In genomic region chr11:96344061-96344877, GRCm38 (mm10) we compare ENCODE assay signal across 12 mouse cellular contexts. TPM values are rescaled to one million over a fixed set of nuclear protein-coding genes. Genes with fewer than 3 reads are reported as not detected.
DNase-seq lines count a peak whose midpoint lies in the region; ATAC-seq and TF ChIP-seq lines count a peak whose summit lies in the region.
"Had no signal": no experiment of that assay in that cellular context is flagged by ENCODE, and none has a peak within 500 bp of the region (broad histone marks: within the 10 kb centered on the region; RNA-seq: fewer than 3 reads in every experiment).

No protein-coding gene starts in this region.

- TF ChIP-seq POLR2A in embryonic fibroblast, embryonic 13.5 days (IDR thresholded peaks at IDR 0.05; ENCODE audit: low read depth, low read length) = no peak

- H3K27ac ChIP-seq in lung, embryonic 14.5 days (ENCODE audit: low read depth) = peak overlapping the region; percentile 100
- H3K27ac ChIP-seq in embryonic fibroblast, embryonic 13.5 days (ENCODE audit: insufficient read depth, low read length) = peak overlapping the region; percentile 63
- H3K27ac ChIP-seq in kidney, embryonic 14.5 days (ENCODE audit: low read depth, low read length) = peak overlapping the region; percentile 100
- H3K27ac ChIP-seq in neural tube, embryonic 15.5 days (replicated peaks) = peak overlapping the region; percentile 99
- no peak overlapping the region for H3K27ac ChIP-seq in midbrain, embryonic 15.5 days
- H3K27ac ChIP-seq: macrophage had no signal

- H3K4me3 ChIP-seq in lung, embryonic 14.5 days (ENCODE audit: low read depth, low read length) = peak overlapping the region; percentile 64
- no peak overlapping the region for H3K4me3 ChIP-seq in embryonic fibroblast, embryonic 13.5 days (ENCODE audit: insufficient read depth, low read length)
- H3K4me3 ChIP-seq in kidney, embryonic 14.5 days (ENCODE audit: low read length) = peak overlapping the region; percentile 26; the same call in 1 of the 2 replicates
- H3K4me3 ChIP-seq in neural tube, embryonic 15.5 days (replicated peaks) = peak overlapping the region; percentile 44
- H3K4me3 ChIP-seq in midbrain, embryonic 15.5 days = no peak overlapping the region

- peak; percentile 71 for DNase-seq in lung, embryonic 14.5 days
- DNase-seq in lung, postnatal 25 days (ENCODE audit: low spot score) = no peak
- no peak for DNase-seq in urinary bladder, postnatal 4 days (ENCODE audit: low spot score in 2 of 2)
- no peak for DNase-seq in thymus, postnatal 10 days (ENCODE audit: low spot score in 2 of 2)
- DNase-seq: thymus, postnatal 25 days had no signal

- no peak for ATAC-seq in lung, embryonic 14.5 days (ENCODE audit: insufficient read depth)
- ATAC-seq in kidney, embryonic 14.5 days (ENCODE audit: low FRiP score, low TSS enrichment) = peak; percentile 17; the same call in 1 of the 2 replicates
- 0 out of 2 replicates have a peak, but pooled peaks have one; percentile 11 for ATAC-seq in neural tube, embryonic 15.5 days (ENCODE audit: low FRiP score)
- no peak for ATAC-seq in midbrain, embryonic 15.5 days (replicated peaks)

- H3K9me3 ChIP-seq in lung, embryonic 14.5 days (ENCODE audit: low read depth, low read length) = no peaks in the 10 kb centered on the region
- H3K9me3 ChIP-seq in kidney, embryonic 14.5 days (ENCODE audit: control insufficient read depth, low read length) = no peaks in the 10 kb centered on the region
- H3K9me3 ChIP-seq in neural tube, embryonic 15.5 days (replicated peaks) = no peaks in the 10 kb centered on the region
- no peaks in the 10 kb centered on the region for H3K9me3 ChIP-seq in midbrain, embryonic 15.5 days

- WGBS in lung, embryonic 14.5 days = 9% methylated on average over 40 of the region's 40 CpGs
- WGBS in kidney, embryonic 14.5 days = 13% methylated on average over 40 of the region's 40 CpGs
- WGBS in neural tube, embryonic 15.5 days = 7% methylated on average over 39 of the region's 40 CpGs
- WGBS in midbrain, embryonic 15.5 days = under 1% methylated on average over 37 of the region's 40 CpGs

- H3K4me2 ChIP-seq in lung, embryonic 14.5 days = peak overlapping the region; percentile 84
- H3K4me2 ChIP-seq in kidney, embryonic 14.5 days (replicated peaks; ENCODE audit: low read depth, low read length) = peak overlapping the region; percentile 73
- peak overlapping the region; percentile 87 for H3K4me2 ChIP-seq in neural tube, embryonic 15.5 days
- no peak overlapping the region for H3K4me2 ChIP-seq in midbrain, embryonic 15.5 days

- H3K27me3 ChIP-seq in lung, embryonic 14.5 days (ENCODE audit: insufficient read depth, low read length) = peaks cover 37% of the 10 kb centered on the region
- no peaks in the 10 kb centered on the region for H3K27me3 ChIP-seq in kidney, embryonic 14.5 days (ENCODE audit: control insufficient read depth, insufficient read depth, low read length)
- H3K27me3 ChIP-seq in neural tube, embryonic 15.5 days (replicated peaks) = no peaks in the 10 kb centered on the region
- H3K27me3 ChIP-seq in midbrain, embryonic 15.5 days (replicated peaks) = peaks cover 94% of the 10 kb centered on the region

- peak overlapping the region; percentile 97 for H3K9ac ChIP-seq in lung, embryonic 14.5 days
- peak overlapping the region; percentile 77 for H3K9ac ChIP-seq in kidney, embryonic 14.5 days (ENCODE audit: low read depth, low read length)
- peak overlapping the region; percentile 66 for H3K9ac ChIP-seq in neural tube, embryonic 15.5 days (replicated peaks)
- no peak overlapping the region for H3K9ac ChIP-seq in midbrain, embryonic 15.5 days

- no peak for TF ChIP-seq CTCF in lung, embryonic 14.5 days (IDR thresholded peaks at IDR 0.05; ENCODE audit: low read depth)
- TF ChIP-seq CTCF in embryonic fibroblast, embryonic 13.5 days (IDR thresholded peaks at IDR 0.05; ENCODE audit: borderline replicate concordance, insufficient read depth, low read length) = no peak

- peaks cover 46% of the 10 kb centered on the region for H3K36me3 ChIP-seq in lung, embryonic 14.5 days (ENCODE audit: insufficient read depth)
- peaks cover 37% of the 10 kb centered on the region for H3K36me3 ChIP-seq in kidney, embryonic 14.5 days (ENCODE audit: control insufficient read depth, insufficient read depth, low read length)
- no peaks in the 10 kb centered on the region for H3K36me3 ChIP-seq in neural tube, embryonic 15.5 days
- no peaks in the 10 kb centered on the region for H3K36me3 ChIP-seq in midbrain, embryonic 15.5 days (replicated peaks)

- peaks cover 26% of the 10 kb centered on the region for H3K4me1 ChIP-seq in lung, embryonic 14.5 days (ENCODE audit: insufficient read depth)
- H3K4me1 ChIP-seq in embryonic fibroblast, embryonic 13.5 days (ENCODE audit: control insufficient read depth, insufficient read depth, low read length) = no peaks in the 10 kb centered on the region; the same call in 1 of the 2 replicates
- peaks cover 84% of the 10 kb centered on the region for H3K4me1 ChIP-seq in kidney, embryonic 14.5 days (ENCODE audit: control insufficient read depth, insufficient read depth, low read length)
- peaks cover 92% of the 10 kb centered on the region for H3K4me1 ChIP-seq in neural tube, embryonic 15.5 days
- peaks cover 9% of the 10 kb centered on the region; the same call in 1 of the 2 replicates for H3K4me1 ChIP-seq in midbrain, embryonic 15.5 days

RNA-seq across cellular contexts. Expression of gene Hoxb2, which starts 6.1 kb away (rescaled TPM):
- polyA plus RNA-seq in lung, embryonic 14.5 days (2014; fragmentation: Nextera tagmentation; extraction: Ambion mirVana) = 48.9 and 51.6 TPM in 2 replicates
- polyA plus RNA-seq in embryonic fibroblast, embryonic 13.5 days (2011; ENCODE audit: insufficient read length, low read depth, missing spikeins) = 6.6 and 11.0 TPM in 2 replicates
- polyA plus RNA-seq in kidney, embryonic 14.5 days (2014; fragmentation: Nextera tagmentation; extraction: Ambion mirVana) = 49.9 and 67.2 TPM in 2 replicates
- 33.7 and 42.3 TPM in 2 replicates for polyA plus RNA-seq in neural tube, embryonic 15.5 days (2015; fragmentation: Nextera tagmentation; extraction: Ambion mirVana)
- 0.17 and 0.32 TPM in 2 replicates for polyA plus RNA-seq in midbrain, embryonic 15.5 days (2015; fragmentation: Nextera tagmentation; extraction: Ambion mirVana)
- polyA plus RNA-seq: frontal cortex, adult 2 months; macrophage had no signal

RNA-seq across cellular contexts. Expression of gene Hoxb3, which starts 21.1 kb away (rescaled TPM):
- polyA plus RNA-seq in lung, embryonic 14.5 days (2014; fragmentation: Nextera tagmentation; extraction: Ambion mirVana) = 3.9 and 6.3 TPM in 2 replicates
- 19.1 and 21.9 TPM in 2 replicates for polyA plus RNA-seq in embryonic fibroblast, embryonic 13.5 days (2011; ENCODE audit: insufficient read length, low read depth, missing spikeins)
- 8.2 and 8.6 TPM in 2 replicates for polyA plus RNA-seq in kidney, embryonic 14.5 days (2014; fragmentation: Nextera tagmentation; extraction: Ambion mirVana)
- polyA plus RNA-seq in neural tube, embryonic 15.5 days (2015; fragmentation: Nextera tagmentation; extraction: Ambion mirVana) = 8.0 and 12.6 TPM in 2 replicates
- 0.15 TPM in 1 of 2 replicates, not detected in the other for polyA plus RNA-seq in midbrain, embryonic 15.5 days (2015; fragmentation: Nextera tagmentation; extraction: Ambion mirVana)
- polyA plus RNA-seq: frontal cortex, adult 2 months had no signal

RNA-seq across cellular contexts. Expression of gene Hoxb1, which starts 21.3 kb away (rescaled TPM):
- 0.08 TPM in 1 of 2 replicates, not detected in the other for polyA plus RNA-seq in lung, embryonic 14.5 days (2014; fragmentation: Nextera tagmentation; extraction: Ambion mirVana)
- not detected in 2 replicates for polyA plus RNA-seq in embryonic fibroblast, embryonic 13.5 days (2011; ENCODE audit: insufficient read length, low read depth, missing spikeins)
- polyA plus RNA-seq in kidney, embryonic 14.5 days (2014; fragmentation: Nextera tagmentation; extraction: Ambion mirVana) = 0.27 and 0.37 TPM in 2 replicates
- polyA plus RNA-seq in neural tube, embryonic 15.5 days (2015; fragmentation: Nextera tagmentation; extraction: Ambion mirVana) = 0.38 and 0.65 TPM in 2 replicates
- polyA plus RNA-seq in midbrain, embryonic 15.5 days (2015; fragmentation: Nextera tagmentation; extraction: Ambion mirVana) = not detected in 2 replicates
- polyA plus RNA-seq: frontal cortex, adult 2 months; large intestine, adult 2 months; macrophage had no signal

RNA-seq across cellular contexts. Expression of gene Hoxb4, which starts 26.2 kb away (rescaled TPM):
- 3.8 and 3.9 TPM in 2 replicates for polyA plus RNA-seq in lung, embryonic 14.5 days (2014; fragmentation: Nextera tagmentation; extraction: Ambion mirVana)
- polyA plus RNA-seq in embryonic fibroblast, embryonic 13.5 days (2011; ENCODE audit: insufficient read length, low read depth, missing spikeins) = 8.3 and 10.4 TPM in 2 replicates
- polyA plus RNA-seq in kidney, embryonic 14.5 days (2014; fragmentation: Nextera tagmentation; extraction: Ambion mirVana) = 4.2 and 8.6 TPM in 2 replicates
- 3.7 and 5.0 TPM in 2 replicates for polyA plus RNA-seq in neural tube, embryonic 15.5 days (2015; fragmentation: Nextera tagmentation; extraction: Ambion mirVana)
- not detected in 2 replicates for polyA plus RNA-seq in midbrain, embryonic 15.5 days (2015; fragmentation: Nextera tagmentation; extraction: Ambion mirVana)
- polyA plus RNA-seq: frontal cortex, adult 2 months had no signal

RNA-seq across cellular contexts. Expression of gene Hoxb5, which starts 41.1 kb away (rescaled TPM):
- 65.9 and 76.1 TPM in 2 replicates for polyA plus RNA-seq in lung, embryonic 14.5 days (2014; fragmentation: Nextera tagmentation; extraction: Ambion mirVana)
- polyA plus RNA-seq in embryonic fibroblast, embryonic 13.5 days (2011; ENCODE audit: insufficient read length, low read depth, missing spikeins) = 4.1 and 5.9 TPM in 2 replicates
- polyA plus RNA-seq in kidney, embryonic 14.5 days (2014; fragmentation: Nextera tagmentation; extraction: Ambion mirVana) = 22.1 and 24.3 TPM in 2 replicates
- polyA plus RNA-seq in neural tube, embryonic 15.5 days (2015; fragmentation: Nextera tagmentation; extraction: Ambion mirVana) = 39.5 and 106 TPM in 2 replicates
- 0.09 and 0.70 TPM in 2 replicates for polyA plus RNA-seq in midbrain, embryonic 15.5 days (2015; fragmentation: Nextera tagmentation; extraction: Ambion mirVana)
- polyA plus RNA-seq: frontal cortex, adult 2 months; macrophage had no signal

Comparison
In these comparisons a context has a peak if more than half of its experiments do, and no peak if none do; other contexts are left out.
1. ATAC-seq: peak in kidney, embryonic 14.5 days (single experiment) and neural tube, embryonic 15.5 days (single experiment); none in lung, embryonic 14.5 days (single experiment) and midbrain, embryonic 15.5 days (single experiment).
2. H3K4me3 ChIP-seq: peak in lung, embryonic 14.5 days (single experiment), kidney, embryonic 14.5 days (single experiment) and neural tube, embryonic 15.5 days (single experiment); none in embryonic fibroblast, embryonic 13.5 days (single experiment) and midbrain, embryonic 15.5 days (single experiment).